Mouse (Mus musculus): ENCODE data around the gene Ckap4. TPM values are rescaled to one million over a fixed set of nuclear protein-coding genes. Genes with fewer than 3 reads are reported as not detected.
A peak's percentile ranks its signal among the peaks of the same experiment; 100 is the strongest.
"Not testable (repeated sequence)": the region's sequence is repeated elsewhere in the genome, so short reads cannot be mapped to it uniquely, and the experiment has no call there.

Gene Ckap4
- total RNA-seq, 2 experiments from 2014 or later, result 47.1 to 59.6 TPM

- DNase-seq, result no peak
Measured at GRCm38 (mm10) chr10:84508603-84509002, 25.3 kb downstream of the Ckap4 start.

GRCm38 (mm10) chr10:84498867-84499266 is 35.0 kb downstream of the Ckap4 start:
- no peak for DNase-seq

- DNase-seq, result no peak
Measured at GRCm38 (mm10) chr10:84496805-84497204, 37.1 kb downstream of the Ckap4 start.

GRCm38 (mm10) chr10:84494432-84494831 is 39.4 kb downstream of the Ckap4 start:
- no peak for DNase-seq

GRCm38 (mm10) chr10:84490115-84490514 is 43.7 kb downstream of the Ckap4 start:
- DNase-seq, result no peak

GRCm38 (mm10) chr10:84488315-84488714 is 45.5 kb downstream of the Ckap4 start:
- peak; percentile 79 to 80 for DNase-seq

- DNase-seq, result no peak
Measured at GRCm38 (mm10) chr10:84484661-84485060, 49.2 kb downstream of the Ckap4 start.

GRCm38 (mm10) chr10:84483553-84483952 is 50.3 kb downstream of the Ckap4 start:
- DNase-seq, result no peak

- DNase-seq, result no peak
Measured at GRCm38 (mm10) chr10:84483069-84483468, 50.8 kb downstream of the Ckap4 start.

- DNase-seq, result not testable (repeated sequence)
Measured at GRCm38 (mm10) chr10:84482418-84482817, 51.4 kb downstream of the Ckap4 start.

GRCm38 (mm10) chr10:84481327-84481671 is 52.6 kb downstream of the Ckap4 start:
- DNase-seq, result no peak

GRCm38 (mm10) chr10:84480667-84481326 is 53.1 kb downstream of the Ckap4 start:
- DNase-seq, result peak; percentile 48 to 68

- DNase-seq, result no peak
Measured at GRCm38 (mm10) chr10:84480146-84480545, 53.7 kb downstream of the Ckap4 start.

GRCm38 (mm10) chr10:84477613-84478076 is 56.2 kb downstream of the Ckap4 start:
- no peak for DNase-seq

- DNase-seq, result no peak
Measured at GRCm38 (mm10) chr10:84477045-84477612, 56.7 kb downstream of the Ckap4 start.

Other genes with a start within 250 kb of the Ckap4 start
- gene Nuak1, start 93.5 kb downstream of the Ckap4 start, total RNA-seq (2021), result 1 to 10 TPM; 5.6 to 7.7 TPM
- 10 to 100 TPM; 48.0 to 55.3 TPM for gene Tcp11l2, start 42.6 kb upstream of the Ckap4 start, total RNA-seq (2021)
- 10 to 100 TPM; 22.2 to 37.2 TPM for gene Polr3b, start 88.2 kb upstream of the Ckap4 start, total RNA-seq (2021)
- not detected for gene Rfx4, start 222.0 kb upstream of the Ckap4 start, total RNA-seq (2021)